Mouse (Mus musculus) layer of hippocampus, postnatal 10 days (tissue): ENCODE results near the gene Clpp. TPM values are rescaled to one million over a fixed set of nuclear protein-coding genes. Genes with fewer than 3 reads are reported as not detected.

Experiments used
- DNase-seq, 2 experiments: peaks; one replicate each; pipeline ENCODE4 v3.0.0; 2021; ENCODE audit warnings: low spot score in 2 of 2
- long read RNA-seq: library from polyadenylated mRNA; stranded (forward); transcript quantifications from one replicate; pipeline ENCODE4 v2.0.0, GENCODE M21; 2023
- total RNA-seq, 2 experiments: library from RNA; stranded (reverse); gene quantifications; 2 replicates each; pipeline ENCODE4 v1.2.3; 2021

The Clpp gene
- total RNA-seq = 10 to 100 TPM; 55.7 to 56.0 TPM
- long read RNA-seq, transcript Clpp-201 (6 exons, 983 nt) = major isoform, 64 of 76 reads
- long read RNA-seq, partial matches to known transcripts = 7 of 76 reads
- long read RNA-seq, other reads (novel, unspliced or antisense) = 4 of 76 reads

- peak; percentile 92 for DNase-seq
Measured at GRCm38 (mm10) chr17:56990115-56990746, at the start of gene Clpp. Gene Clpp (plus strand): TSS chr17:56990305.

DNA sequence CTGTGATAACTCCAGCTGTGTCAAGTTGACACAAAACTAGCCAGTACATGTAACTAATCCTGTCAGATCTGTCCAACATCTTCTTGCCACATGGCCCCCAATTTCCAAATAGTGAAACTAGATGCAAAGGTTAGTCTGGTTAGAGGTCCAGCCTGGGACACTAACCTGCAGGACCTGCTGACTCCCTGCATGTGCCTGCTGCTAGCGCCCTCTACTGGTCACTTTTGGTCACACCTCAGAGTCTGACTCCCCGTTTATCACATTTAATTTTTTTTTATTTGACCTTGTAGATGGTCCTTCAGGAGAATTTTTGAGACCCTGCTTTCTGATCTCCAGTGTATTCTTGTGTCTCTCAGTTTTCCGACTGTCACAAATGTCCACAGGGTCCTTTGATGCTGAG is 39.2 kb upstream of the Clpp start:
- peak; percentile 36 to 48 for DNase-seq

DNA sequence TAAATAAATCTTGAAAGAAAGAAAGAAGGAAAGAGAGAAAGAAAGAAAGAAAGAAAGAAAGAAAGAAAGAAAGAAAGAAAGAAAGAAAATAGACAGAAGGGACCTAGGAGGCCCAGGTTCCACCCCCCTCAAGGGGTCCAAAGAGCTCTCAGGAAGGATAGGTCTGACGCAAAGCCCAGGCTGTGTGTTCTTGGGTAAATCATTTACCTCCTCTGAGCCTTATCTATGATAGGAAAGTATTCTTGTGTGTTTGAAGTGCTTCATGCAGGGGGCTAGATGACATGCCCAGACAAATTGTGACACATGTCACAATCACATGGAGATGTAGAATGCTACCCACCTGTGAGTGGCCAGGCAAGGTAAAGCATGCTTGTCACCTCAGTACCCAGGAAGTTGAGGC is 37.5 kb upstream of the Clpp start:
- DNase-seq = no peak

- no peak for DNase-seq
Measured at GRCm38 (mm10) chr17:56954871-56955270, 35.2 kb upstream of the Clpp start.

- no peak for DNase-seq
Measured at GRCm38 (mm10) chr17:56957763-56958429, 32.2 kb upstream of the Clpp start.

DNA sequence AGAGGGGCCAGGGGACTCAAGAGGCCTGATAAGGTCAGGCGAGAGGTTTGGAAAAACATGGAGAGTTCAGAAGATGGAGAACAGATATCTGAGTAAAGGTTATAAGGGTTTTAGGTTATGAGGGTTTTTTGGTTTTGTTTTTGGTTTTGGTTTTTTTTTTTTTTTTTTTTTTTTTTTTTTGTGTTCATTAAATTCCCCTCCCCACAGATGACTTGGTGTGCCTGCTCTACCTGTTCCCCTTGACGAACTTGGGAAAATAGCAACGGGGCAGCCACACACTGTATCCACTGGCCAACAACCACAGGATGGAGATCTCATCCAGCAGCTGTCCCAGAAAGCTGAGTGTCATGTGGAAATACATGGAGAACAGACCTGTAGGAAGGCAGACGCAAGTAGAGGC is 31.4 kb upstream of the Clpp start:
- no peak for DNase-seq

- DNase-seq = no peak
Measured at GRCm38 (mm10) chr17:56961880-56962279, 28.2 kb upstream of the Clpp start.

DNA sequence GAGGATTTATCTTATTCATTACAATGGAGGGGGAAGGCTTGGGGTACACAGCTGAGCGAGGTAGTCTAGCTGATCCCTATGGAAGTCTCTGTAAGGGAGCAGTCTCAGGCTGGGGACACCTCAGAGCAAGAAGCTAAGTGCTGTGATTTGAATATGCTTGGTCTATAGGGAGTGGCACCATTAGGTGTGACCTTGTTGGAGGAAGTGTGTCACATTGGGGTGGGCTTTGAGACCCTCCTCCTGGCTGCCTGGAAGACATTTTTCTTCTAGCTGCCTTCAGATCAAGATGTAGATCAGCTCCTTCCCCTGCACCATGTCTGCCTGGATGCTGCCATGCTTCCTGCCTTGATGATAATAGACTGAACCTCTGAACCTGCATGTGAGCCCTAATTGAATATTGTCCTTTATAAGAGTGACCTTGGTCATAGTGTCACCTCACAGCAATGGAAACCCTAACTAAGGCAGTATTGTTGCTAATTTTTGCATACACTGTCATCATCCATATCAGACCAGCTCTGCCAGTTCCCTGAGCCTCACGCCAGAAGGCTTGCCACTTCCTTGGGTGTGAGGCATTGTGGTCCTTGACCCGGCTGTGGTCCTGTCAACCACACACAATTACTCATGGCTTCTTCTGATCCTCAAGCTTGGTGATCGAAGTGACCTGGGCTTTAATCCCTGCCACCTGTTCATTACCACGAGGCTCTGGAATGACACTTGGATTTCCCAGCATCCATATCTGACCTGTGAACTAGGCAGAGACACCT is 27.3 kb upstream of the Clpp start:
- DNase-seq = no peak

GRCm38 (mm10) chr17:56963646-56964045 is 26.5 kb upstream of the Clpp start:
- DNase-seq = no peak

DNA sequence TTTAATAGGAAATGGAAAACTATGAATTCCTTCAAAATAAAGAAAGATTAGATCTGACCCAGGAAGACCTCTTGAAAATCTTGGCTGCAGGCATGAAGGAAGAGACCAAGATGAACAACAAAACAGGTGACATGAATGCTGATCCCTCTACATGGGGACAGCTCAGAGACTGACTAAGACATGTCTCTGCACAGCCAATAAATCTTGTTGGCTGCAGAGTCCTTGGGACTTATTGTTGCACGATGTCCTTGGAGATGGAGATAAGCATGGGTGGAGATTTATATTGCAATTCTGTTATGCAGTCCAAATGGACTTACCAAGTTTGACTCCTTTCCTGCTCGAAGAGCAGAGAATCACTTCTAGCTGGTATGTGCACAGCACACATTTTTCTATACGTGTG is 20.8 kb upstream of the Clpp start:
- DNase-seq = no peak

DNA sequence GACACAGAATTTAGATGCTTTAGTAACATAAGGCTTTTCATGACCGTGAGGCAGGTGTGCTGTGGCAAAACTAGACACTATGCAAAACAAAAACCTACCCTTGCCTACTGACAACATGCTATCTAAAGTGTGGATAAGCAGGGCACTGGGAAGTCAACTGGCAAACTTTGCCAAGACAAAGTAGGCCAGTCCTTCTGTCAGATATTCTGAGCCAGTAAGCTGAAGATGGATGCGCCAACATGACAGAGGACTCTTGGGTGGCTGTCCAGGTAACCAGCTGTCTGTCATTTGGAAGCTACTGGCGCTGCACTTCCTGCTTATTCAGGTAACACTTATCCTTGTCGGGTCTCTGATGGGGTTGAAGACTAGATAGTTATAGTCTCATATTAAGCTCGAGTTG is 20.0 kb upstream of the Clpp start:
- no peak for DNase-seq

DNA sequence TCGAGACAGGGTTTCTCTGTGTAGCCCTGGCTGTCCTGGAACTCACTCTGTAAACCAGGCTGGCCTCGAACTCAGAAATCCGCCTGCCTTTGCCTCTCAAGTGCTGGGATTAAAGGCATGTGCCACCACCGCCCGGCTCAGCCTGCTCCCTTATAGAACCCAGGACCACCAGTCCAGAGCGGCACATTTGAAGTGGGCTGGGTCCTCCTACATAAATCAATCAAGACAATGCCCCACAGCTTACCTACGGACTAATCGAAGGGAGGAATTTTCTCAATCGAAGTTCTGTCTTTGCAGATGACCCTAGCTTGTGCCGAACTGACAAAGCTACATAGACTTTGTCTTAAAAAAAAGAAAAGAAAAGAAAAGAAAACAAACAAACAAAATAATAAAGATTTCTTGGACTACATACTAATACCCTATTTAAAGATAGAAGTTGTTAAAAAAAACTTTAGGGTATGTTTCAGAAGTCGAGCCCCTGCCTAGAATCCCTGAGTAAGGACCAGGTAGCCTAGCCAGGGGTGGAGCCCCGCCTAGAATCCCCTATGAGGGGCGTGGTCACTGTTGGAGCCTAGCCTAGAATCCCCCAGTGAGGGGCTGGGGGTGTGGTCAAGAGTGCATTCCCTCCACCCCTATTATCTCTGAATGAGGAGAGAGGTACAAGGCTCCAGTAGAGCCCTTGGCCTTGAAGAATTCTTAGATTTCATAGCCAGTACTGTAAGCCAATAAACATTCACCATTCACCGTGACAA is 16.0 kb upstream of the Clpp start:
- no peak for DNase-seq

- no peak for DNase-seq
Measured at GRCm38 (mm10) chr17:56974708-56975240, 15.3 kb upstream of the Clpp start.

- no peak for DNase-seq
Measured at GRCm38 (mm10) chr17:56975391-56975790, 14.7 kb upstream of the Clpp start.

DNA sequence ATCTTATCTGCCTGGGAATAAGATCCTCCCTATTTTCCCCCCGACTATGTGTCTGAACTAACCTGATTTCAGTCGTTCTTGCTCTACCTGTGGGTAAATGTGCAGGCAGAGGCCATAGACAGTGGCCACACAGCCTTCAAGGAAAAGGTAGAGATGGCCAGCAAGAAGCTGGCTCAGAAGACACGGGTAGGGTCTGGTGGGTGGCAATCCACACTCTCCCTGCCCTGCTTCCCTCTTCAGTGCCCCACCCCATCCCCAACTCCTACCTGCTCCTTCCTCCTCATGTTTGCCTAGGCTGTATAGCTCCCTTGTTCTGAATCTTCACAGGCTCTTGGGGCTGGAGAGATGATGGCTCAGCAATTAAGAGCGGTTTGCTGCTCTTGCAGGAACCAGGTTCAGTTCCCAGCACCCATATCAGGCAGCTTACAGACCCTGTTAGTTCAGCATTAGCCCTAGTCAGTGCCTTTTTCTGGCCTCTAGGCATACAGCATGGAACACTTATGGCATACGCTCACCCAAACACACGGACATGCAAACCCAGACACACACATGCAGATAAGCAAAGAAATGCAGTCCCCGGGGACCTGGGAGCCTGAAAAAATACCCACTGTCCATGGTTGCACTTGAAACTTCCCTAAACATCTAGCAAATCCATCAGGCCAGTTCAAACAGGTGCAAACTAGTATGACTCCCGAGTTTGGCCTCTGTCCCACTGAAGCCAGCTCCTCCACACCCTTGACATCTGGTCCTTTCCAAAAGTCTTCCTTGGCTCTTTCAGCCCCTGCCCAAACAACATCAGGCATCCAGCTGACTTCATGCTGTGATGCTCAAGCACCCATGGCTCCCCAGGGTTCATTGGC is 13.3 kb upstream of the Clpp start:
- DNase-seq = no peak

GRCm38 (mm10) chr17:56979524-56979923 is 10.6 kb upstream of the Clpp start:
- no peak for DNase-seq

- DNase-seq = no peak
Measured at GRCm38 (mm10) chr17:56981049-56981448, 9.1 kb upstream of the Clpp start.

DNA sequence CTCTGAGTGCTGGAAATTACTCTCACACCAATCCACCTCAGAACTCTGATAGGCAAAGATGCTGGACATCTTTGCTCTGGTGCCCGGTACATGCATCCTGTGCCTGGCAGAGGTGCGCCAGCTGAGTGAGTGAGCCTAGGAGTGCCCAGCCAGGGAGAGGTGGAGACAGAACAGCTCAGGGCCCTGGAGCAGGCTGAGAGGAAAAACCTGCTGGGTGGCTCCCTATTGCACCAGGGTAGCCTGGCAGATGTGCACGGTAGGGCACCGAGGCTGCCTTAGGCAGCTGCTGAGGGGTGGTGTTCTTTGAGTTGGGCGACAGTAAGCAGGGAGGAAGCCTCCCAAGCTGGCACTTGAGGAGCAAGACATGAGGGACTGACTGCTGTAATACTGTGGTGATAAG is 8.1 kb upstream of the Clpp start, which contains the start of gene Acer1:
TSS of gene Acer1 (minus strand) at position 114 of the 400 bp plus-strand sequence.
- DNase-seq = no peak

- no peak for DNase-seq
Measured at GRCm38 (mm10) chr17:56984886-56985285, 5.2 kb upstream of the Clpp start.

- no peak for DNase-seq
Measured at GRCm38 (mm10) chr17:56985656-56986055, 4.4 kb upstream of the Clpp start.
